Mouse (Mus musculus) erythroblast, embryonic 14.5 days (primary cell): ENCODE results near the gene Fgfr2. TPM values are rescaled to one million over a fixed set of nuclear protein-coding genes. Genes with fewer than 3 reads are reported as not detected.

Experiments
- H3K27me3 ChIP-seq: 2 replicates; pipeline ENCODE4 v1.6.1; 2012; ENCODE audit warnings: inconsistent platforms; ENCODE audit not compliant: control insufficient read depth
- H3K36me3 ChIP-seq: 2 replicates; pipeline ENCODE4 v1.6.1; 2012; ENCODE audit warnings: mild to moderate bottlenecking, inconsistent platforms; ENCODE audit not compliant: control insufficient read depth
- H3K4me1 ChIP-seq: 2 replicates; pipeline ENCODE4 v1.6.1; 2012; ENCODE audit warnings: inconsistent platforms; ENCODE audit not compliant: control insufficient read depth
- H3K4me3 ChIP-seq: replicated peaks from 2 replicates; pipeline ENCODE3; 2012; ENCODE audit warnings: moderate library complexity, mild to moderate bottlenecking, inconsistent platforms
- H3K9me3 ChIP-seq: 2 replicates; pipeline ENCODE4 v1.6.1; 2012; ENCODE audit warnings: low read length, inconsistent platforms, mixed read lengths; ENCODE audit not compliant: control insufficient read depth
- GATA1 ChIP-seq: IDR thresholded peaks from 2 replicates; pipeline ENCODE4 v1.6.1; 2012; ENCODE audit warnings: low read length, inconsistent platforms, mixed read lengths
- TAL1 ChIP-seq: IDR thresholded peaks from 3 replicates; pipeline ENCODE4 v1.6.1; 2012; ENCODE audit warnings: low read length, inconsistent platforms, mixed read lengths
- polyA plus RNA-seq: library from polyadenylated mRNA; stranded (reverse); fragments of >175 nt; gene quantifications from 2 replicates; pipeline ENCODE4 v1.2.3, GENCODE M21; 2012

Gene Fgfr2
- polyA plus RNA-seq, 1 experiment, result not detected

DNA sequence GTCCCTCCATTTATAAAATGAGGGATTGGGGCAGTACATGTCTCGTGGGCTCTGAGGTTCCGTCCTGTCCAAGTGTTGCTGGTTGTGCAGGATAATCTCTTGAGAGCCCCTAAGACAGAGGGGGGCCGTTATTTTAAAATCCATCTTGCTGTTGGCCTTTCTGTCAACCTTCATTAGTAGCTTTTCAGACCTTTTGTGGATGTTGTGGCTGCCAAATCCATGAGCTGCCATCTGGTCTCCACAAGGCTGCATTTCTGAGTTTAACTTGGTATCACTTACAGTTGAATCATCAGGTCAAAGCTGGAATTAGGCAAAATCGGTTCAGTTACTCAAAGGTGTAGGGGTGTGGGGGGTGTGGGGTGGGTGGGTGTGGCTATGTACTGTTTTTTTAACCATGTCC, 2569.8 kb downstream of the Fgfr2 start:
- Histone ChIP-seq H3K4me3 (no peak overlapping the region), H3K9me3 (no peaks in the 10 kb centered on the region), H3K27me3 (peaks cover 14% of the 10 kb centered on the region), H3K36me3 (no peaks in the 10 kb centered on the region), H3K4me1 (no peaks in the 10 kb centered on the region)
- TF ChIP-seq TAL1 (no peak), GATA1 (no peak)

DNA sequence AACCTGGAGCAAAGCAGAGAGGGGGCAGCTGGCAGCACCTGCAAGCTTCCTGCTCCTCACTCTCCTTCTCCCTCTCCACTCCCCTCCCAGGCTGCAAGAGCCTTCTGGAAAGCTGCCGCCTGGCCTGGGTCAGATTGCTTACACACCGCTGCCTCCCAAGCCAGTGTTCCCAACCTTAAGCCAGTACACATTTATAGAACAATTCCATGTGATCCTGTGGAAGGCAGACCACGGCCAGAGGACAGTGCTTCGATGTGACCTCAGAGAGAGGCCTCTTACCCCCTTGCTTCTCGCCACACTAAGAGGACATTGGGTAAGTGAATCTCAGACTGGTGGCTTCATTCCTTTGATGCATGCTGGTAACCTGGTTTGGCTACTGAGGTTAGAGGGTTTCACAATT, 2570.4 kb downstream of the Fgfr2 start:
- Histone ChIP-seq H3K4me3 (no peak overlapping the region), H3K36me3 (no peaks in the 10 kb centered on the region), H3K27me3 (peaks cover 14% of the 10 kb centered on the region), H3K9me3 (no peaks in the 10 kb centered on the region), H3K4me1 (peaks cover 2% of the 10 kb centered on the region)
- TF ChIP-seq GATA1 (no peak), TAL1 (no peak)

DNA sequence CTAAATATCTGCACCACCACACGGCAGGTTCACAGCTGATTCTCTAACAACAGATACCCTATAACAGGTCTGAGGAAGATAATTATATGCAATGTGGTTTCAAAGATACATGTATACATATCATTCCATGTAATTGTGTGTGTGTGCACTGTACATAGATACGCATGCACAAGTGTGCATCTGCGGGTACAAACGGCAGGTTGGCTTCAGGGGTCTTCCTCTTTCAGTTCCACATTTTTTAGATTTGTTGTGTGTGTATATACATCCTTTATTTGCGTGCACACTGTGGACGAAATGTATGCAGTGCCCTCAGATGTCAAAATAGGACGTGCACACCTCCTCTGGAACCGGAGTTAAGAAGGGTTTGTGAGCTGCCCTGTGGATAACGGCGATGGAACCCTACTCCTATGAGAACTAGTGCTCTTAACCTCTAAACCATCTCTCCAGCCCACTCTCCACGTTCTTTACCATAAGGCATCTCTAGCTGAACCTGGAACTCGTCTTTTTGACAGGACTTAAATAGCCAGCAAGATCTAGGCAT, 2575.4 kb downstream of the Fgfr2 start:
- TF ChIP-seq TAL1 (no peak), GATA1 (no peak)
- H3K4me3 ChIP-seq, result peak overlapping the region; percentile 98

DNA sequence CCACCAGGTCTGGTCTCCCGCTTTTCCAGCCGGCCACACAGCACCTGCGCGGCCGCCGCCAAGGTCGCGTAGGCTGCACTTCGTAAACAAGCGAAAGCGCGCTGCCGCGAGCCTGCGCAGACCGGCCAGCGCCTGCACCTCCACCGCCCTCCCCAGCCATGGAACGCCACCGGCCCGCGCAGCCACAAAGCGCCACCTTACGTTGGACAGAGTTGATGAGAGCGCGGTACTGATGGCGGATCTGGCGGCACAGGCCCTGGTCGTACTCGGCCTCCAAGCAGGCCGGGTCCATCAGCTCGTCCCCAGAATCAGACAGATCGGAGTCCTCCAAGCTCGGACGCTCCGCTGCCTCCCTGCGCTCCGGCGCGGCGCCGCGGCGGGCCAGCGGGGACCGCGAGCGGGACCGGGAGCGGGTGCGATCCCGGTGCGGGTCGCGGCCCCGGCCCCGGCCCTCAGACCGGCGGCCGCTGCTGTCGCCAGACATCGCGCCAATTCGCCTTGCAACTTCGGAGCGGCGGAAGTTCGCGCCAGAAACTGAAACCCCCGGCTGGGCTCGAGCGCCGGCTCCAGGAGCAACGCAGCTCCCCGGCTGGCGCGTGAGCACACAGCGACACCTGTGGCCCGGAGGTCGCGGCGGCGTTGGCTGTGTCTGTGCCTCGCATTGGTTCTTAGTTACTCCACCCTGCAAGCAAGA, 2576.2 kb downstream of the Fgfr2 start:
- Histone ChIP-seq H3K27me3 (peaks cover 6% of the 10 kb centered on the region; the same call in 1 of the 2 replicates), H3K4me1 (peaks cover 32% of the 10 kb centered on the region), H3K4me3 (peak overlapping the region; percentile 98), H3K9me3 (no peaks in the 10 kb centered on the region), H3K36me3 (peaks cover 37% of the 10 kb centered on the region)
- TF ChIP-seq GATA1 (no peak), TAL1 (no peak)

More for the DNA sequence above, 2575.4 kb downstream of the Fgfr2 start:
- Histone ChIP-seq H3K9me3 (no peaks in the 10 kb centered on the region), H3K4me1 (peaks cover 32% of the 10 kb centered on the region), H3K36me3 (peaks cover 30% of the 10 kb centered on the region), H3K27me3 (peaks cover 8% of the 10 kb centered on the region)

DNA sequence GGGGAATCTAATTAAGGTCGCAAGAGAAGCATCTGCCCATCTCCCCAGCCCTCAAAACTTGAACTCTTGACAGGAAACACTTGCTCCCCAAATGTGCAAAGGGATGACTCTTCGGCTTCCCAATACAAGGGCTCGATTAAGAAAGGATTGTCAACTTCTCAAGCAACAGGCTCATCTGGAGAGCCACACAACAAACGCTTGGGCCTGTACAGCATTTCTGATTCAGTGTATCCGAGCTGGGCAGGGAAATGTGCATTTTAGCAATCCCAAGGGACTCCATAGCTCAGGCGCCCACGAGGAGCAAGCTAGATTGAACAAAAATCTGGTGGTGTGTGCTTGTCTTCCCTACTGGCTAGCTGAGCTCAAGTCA, 2576.7 kb downstream of the Fgfr2 start:
- no peak for TF ChIP-seq TAL1
- no peak for TF ChIP-seq GATA1
- H3K27me3 ChIP-seq, result peaks cover 6% of the 10 kb centered on the region; the same call in 1 of the 2 replicates
- peaks cover 32% of the 10 kb centered on the region for H3K4me1 ChIP-seq
- peak overlapping the region; percentile 98 for H3K4me3 ChIP-seq
- H3K9me3 ChIP-seq, result no peaks in the 10 kb centered on the region
- peaks cover 43% of the 10 kb centered on the region for H3K36me3 ChIP-seq

DNA sequence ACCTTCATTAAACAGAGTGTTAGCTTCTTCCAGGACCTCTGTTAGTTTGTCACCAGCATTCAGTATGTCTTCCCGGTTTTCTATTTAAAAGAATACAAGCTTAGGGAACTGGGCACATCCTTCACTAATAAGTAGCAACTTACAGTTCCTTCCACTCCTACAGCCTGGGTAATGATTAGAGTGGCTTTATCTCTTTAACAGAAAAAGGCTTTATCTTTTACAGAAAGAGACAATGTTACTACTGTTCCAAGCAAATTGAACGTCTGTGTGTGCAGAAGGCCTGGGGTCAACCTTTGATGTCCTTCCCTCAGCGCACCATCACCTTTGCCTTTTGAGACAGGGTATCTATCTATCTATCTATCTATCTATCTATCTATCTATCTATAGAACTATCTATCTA, 2577.3 kb downstream of the Fgfr2 start:
- Histone ChIP-seq H3K4me1 (peaks cover 32% of the 10 kb centered on the region), H3K27me3 (peaks cover 6% of the 10 kb centered on the region; the same call in 1 of the 2 replicates), H3K4me3 (peak overlapping the region; percentile 98), H3K36me3 (peaks cover 48% of the 10 kb centered on the region), H3K9me3 (no peaks in the 10 kb centered on the region)
- TF ChIP-seq TAL1, result no peak
- TF ChIP-seq GATA1, result 0 out of 2 replicates have a peak, but pooled peaks have one; percentile 9

DNA sequence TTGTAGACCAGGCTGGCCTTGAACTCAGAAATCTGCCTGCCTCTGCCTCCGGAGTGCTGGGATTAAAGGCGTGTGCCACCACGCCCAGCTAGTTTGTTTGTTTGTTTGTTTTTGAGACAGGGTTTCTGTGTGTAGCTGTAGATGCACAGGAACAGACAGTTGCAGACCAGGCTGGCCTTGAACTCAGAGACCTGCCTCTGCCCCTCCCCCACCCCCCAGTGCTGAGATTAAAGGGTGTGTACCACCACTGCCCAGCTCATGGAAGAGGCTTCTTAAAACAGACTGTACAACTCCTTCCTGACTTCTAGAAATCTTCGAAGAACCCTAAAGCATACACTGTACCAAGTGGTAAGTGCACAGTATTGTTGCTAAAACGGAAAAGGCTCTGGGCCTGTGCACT, 2577.7 kb downstream of the Fgfr2 start:
- peaks cover 52% of the 10 kb centered on the region for H3K36me3 ChIP-seq
- H3K4me1 ChIP-seq, result peaks cover 32% of the 10 kb centered on the region
- peak overlapping the region; percentile 98 for H3K4me3 ChIP-seq
- H3K27me3 ChIP-seq, result peaks cover 6% of the 10 kb centered on the region; the same call in 1 of the 2 replicates
- TF ChIP-seq GATA1 (no peak), TAL1 (no peak)
- H3K9me3 ChIP-seq, result no peaks in the 10 kb centered on the region

DNA sequence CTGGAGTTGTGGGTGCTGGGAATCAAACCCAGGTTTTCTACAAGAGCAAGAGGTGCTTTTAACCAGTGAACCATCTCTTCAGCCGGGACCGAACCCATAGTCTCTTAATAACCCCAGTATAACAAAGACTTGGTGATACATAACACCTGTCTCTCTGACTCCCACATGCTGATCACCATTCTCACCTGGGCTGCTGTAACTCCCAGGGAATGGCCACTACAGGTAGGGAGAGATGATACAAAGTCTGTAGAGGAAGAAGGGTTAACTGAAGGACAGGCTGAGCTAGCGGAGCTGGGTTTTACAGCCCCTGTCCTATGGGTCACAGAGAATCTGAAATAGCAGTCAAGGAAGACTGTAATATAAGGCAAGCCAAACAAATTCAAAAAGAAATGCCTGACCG, 2580.0 kb downstream of the Fgfr2 start:
- Histone ChIP-seq H3K36me3 (peaks cover 74% of the 10 kb centered on the region), H3K9me3 (no peaks in the 10 kb centered on the region)

DNA sequence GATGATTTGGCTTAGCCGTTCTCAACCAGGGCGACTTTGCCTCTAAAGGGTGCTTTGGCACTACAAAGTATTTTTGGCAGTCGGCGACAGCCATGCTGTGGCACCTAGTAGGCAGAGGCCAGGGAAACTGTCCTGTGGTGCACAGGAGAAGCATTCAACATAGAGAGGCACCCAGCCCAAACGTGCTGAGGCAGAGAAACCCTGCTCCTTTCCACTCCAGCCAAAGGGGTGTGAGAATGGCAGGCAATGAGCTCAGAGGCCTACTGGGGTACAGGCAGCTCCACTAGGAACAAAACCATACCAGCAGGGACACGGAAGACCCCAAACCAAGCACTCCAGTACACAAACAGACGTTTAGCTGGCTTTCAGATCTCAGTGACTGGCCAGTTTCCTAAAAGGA, 2583.0 kb downstream of the Fgfr2 start:
- H3K9me3 ChIP-seq, result no peaks in the 10 kb centered on the region
- peaks cover 99% of the 10 kb centered on the region for H3K36me3 ChIP-seq
- H3K4me3 ChIP-seq, result no peak overlapping the region
- no peaks in the 10 kb centered on the region for H3K27me3 ChIP-seq
- H3K4me1 ChIP-seq, result peaks cover 11% of the 10 kb centered on the region
- TF ChIP-seq GATA1 (no peak), TAL1 (no peak)

More for the DNA sequence above, 2580.0 kb downstream of the Fgfr2 start:
- TF ChIP-seq GATA1 (no peak), TAL1 (no peak)
- Histone ChIP-seq H3K4me3 (no peak overlapping the region), H3K4me1 (peaks cover 32% of the 10 kb centered on the region), H3K27me3 (no peaks in the 10 kb centered on the region)
